Mouse (Mus musculus) spleen, postnatal 4 days (tissue): Measurements from ENCODE around the gene Tubb3.

Experiments used
- DNase-seq, 2 experiments: peaks; one replicate each; pipeline ENCODE4 v3.0.0; 2022; ENCODE audit warnings: low spot score in 2 of 2

Gene Tubb3

DNA sequence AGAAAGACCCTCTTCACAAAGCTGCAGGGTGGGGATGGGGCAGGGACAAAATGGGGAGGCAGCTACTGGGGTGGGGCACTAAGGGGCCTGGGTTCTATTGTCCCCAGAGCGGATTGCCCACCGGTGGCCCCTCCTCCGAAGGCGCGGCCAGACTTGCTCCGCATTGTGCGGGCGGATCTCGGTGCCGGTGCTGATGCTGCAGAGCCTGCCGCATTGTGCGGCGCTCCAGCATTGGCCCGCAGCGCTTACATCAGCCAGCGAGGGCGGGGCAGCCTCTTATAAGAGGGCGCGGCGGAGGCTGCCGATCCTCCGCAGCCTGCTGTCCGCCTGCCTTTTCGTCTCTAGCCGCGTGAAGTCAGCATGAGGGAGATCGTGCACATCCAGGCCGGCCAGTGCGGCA lies at the start of gene Tubb3:
TSS of gene Tubb3 (plus strand) at position 179 of the 400 bp plus-strand sequence.
- peak; percentile 49 to 78 for DNase-seq

DNA sequence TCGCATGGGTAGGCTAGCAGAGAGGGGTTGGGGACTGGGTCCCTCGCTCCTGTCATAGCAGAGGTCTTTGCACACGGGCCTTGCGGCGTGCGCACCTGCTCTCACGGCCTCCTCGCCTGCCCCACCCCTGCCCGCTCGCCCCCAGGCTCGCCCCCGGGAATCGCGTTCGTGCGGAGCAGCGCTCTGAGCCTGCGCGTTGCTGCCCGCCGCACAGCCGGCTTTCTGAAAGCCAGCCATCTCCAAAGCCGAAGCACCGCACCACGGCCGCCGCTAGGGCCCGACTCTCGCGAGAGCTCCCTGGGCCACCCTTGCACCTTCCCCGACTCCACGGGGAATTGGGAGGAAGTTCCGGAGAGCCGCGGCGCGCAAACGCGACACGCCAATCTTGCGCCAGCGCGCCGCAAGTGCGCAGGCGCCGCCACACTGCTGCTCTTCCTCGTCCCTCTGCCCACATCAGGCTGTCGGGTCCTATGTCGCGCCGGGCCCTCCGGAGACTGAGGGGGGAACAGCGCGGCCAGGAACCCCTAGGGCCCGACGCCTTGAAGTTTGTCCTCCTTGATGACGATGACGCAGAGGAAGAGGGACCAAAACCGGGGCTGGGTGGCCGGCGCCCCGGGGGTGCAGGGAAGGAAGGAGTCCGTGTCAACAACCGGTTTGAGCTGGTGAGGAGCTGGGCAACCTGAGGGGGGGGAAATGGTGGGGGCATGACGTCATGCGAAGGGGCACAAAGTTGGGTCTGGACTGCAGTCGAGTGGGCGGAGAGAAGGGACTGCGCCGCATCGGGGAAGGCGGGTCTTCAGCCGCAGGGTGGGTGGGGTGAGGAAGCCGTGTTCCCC lies 37.6 kb upstream of the Tubb3 start, which contains the start of gene Tcf25:
TSS of gene Tcf25 (plus strand) at position 351 of the 836 bp plus-strand sequence.
- DNase-seq, result peak; percentile 93 to 97

DNA sequence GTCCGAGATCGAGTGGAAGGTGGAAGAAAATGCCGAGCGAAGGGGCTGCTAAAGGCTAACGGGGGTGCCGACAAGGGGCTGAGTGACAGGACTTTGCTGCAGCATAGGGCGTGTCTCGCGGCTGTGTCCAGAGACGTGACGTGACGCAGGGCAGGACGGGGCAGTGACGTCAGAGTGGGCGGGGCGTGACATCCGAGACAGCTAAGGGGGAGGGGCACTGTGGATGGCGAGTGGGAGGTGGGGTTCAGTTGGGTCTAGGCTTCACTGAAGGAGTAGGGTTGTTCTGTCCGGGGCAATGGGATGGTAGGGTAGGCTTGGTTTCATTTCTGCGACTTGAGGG lies 37.0 kb upstream of the Tubb3 start:
- peak; percentile 93 to 98 for DNase-seq

DNA sequence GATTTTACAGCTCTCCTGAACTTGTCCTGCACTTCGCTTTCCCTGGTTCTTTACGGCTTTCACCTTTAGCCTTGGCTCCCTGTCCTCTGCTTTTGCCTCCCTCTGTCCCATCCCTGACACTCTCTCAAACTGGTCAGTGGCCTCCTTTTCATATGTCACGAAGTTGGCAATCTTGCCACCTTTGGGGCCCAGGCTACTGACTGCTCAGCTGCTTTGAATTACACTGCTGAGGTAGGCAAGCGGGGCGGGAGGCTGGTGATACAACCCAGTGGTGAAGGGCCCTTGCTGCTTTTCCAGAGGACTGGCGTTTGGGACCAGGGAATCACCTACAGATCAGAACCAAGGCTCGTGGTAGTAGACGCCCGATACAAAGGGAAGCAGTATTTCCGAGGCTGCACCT lies 35.5 kb upstream of the Tubb3 start:
- no peak for DNase-seq

DNA sequence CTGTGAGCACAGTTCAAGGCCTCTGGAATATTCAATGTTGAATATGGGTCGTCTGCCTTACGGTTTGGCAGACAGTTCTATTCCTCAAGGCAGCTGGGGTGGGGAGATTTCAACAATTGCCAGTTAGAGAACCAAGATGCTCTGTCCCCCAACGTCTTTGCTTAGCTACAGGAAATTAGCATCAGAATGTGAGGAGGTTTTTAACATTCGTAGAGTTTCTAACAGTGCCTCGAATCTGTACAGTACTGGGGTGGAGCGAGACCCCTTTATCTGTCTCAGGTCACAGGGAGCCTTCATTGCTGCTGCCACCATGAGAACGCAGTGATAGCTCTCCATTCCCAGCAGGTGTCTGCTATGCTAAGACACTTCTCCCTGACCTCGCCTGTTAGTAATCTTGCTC lies 35.1 kb upstream of the Tubb3 start:
- DNase-seq, result no peak

DNA sequence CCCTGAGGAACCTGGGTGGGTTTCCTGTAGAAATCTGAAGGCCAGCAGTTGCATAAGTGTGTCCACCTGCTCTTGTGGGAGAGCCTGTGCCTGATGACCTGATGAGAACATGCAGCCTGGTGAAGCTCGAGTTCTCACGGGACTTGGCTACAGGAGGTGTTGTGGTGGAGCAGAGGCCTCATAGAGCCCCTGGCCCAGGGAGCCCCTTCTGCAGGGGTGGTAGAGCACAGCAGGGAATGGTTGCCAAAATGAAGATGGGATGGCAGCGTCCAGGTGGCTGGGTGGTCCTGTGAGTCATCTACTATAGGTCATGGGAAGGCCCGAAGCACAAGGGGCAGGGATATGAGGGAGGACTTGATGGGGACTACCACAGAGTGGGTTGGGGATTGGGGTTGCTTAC lies 29.5 kb upstream of the Tubb3 start:
- no peak for DNase-seq

DNA sequence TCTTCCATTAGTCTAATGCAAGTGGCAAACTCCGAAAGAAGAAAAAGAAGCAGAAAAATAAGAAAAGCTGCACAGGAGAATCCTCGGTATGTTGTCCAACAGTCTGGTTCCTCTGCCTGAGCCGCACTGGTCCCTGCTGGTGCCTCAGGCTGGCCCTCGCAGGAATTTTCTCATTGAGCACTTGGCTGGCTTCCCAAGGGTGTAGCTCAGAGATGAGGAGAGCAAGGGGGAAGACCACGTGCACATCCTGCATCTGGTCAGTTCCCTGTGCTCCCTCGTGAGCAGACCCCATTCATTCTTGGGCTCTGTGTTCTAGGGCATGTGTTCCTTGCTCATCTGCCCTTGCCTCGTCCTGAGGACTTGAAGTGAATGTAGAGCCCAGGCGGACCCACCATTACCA lies 28.7 kb upstream of the Tubb3 start:
- no peak for DNase-seq

DNA sequence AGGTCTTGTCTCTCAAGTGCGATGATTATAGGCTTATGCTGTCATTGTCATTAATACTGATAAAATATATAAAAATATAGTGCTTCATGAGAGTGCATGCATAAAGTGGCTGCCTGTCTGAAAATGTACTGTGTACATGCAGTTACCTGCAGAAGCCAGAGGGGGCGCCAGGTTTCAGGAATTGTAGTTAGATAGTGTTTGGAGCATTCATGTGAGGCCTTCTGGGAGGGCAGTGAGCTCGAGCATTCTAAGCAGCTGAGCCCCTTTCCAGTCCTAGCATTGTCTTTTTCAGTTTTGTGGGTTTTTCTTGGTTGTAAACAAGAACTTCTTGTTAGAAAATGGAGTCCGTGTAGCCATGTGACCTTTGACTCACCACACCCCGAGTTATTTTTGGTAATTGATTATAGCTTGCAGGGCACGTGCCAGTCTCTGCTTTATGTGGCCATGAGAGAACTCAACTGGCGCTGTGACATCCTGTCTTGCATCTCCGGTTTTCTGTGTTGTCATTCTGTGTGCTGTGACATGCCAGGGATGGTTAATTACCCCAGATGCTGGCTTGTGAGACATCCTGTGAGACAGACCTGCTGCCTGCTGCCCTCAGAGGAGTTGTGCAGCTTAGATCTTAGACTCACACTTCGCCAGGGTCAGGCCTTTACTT lies 26.2 kb upstream of the Tubb3 start:
- peak in 1 of 2 experiments; percentile 79 for DNase-seq

DNA sequence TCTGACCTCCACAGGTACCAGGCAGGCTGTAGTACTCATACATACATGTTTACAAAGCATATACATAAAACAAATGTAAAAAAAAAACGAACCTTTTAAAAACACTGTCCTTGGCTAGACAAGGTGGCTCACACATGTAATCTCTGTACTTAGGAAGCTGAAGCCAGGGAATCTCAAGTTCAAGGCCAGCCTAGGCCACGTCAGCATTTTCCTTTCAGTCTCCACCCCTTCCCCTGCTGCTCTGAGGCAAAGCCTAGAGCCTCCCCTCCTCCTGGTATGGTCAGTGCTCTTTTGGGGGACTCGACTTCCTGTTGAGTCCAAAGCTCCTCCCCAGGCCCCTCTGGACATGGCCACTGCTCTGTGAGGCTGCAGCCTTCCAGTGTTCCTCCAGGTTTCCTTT lies 24.2 kb upstream of the Tubb3 start:
- DNase-seq, result no peak

DNA sequence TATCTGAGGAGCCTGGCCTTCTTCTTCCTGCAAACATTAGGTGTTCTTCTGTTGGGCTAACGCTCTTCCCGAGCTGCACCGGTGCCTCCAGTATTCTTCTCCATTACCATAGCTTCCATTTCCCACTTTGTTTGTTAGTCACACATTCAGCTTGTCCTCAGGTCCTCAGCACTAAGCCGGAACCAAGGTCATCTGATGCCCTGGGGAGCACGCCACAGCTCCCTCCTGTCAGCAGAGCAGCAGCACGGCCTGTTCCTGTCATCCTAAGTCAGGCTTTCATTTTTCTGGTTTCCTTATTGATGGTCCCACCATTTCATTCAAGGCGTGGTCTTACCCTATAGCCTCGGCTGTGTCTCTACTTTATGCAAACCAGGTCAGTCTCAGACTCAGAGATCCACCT lies 23.4 kb upstream of the Tubb3 start:
- DNase-seq, result no peak

DNA sequence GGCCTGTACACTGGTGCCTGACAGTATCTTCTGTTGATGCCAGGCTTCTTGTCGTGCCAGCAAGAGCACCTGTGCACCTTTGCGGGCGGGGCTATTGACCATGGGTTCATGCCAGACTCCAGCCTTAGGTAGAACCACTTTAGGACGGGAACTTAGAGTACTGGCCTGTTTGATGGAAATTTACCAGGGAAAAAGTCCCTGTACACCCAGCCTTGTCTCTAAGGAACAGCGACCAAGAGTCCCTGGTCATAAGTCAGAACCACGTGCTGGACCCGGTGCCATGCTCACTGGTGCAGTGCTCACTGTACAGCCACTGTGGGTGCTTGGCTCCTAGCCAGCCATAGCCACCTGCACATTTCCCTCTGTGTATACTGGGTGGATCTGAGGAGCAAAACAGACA lies 22.2 kb upstream of the Tubb3 start:
- no peak for DNase-seq

DNA sequence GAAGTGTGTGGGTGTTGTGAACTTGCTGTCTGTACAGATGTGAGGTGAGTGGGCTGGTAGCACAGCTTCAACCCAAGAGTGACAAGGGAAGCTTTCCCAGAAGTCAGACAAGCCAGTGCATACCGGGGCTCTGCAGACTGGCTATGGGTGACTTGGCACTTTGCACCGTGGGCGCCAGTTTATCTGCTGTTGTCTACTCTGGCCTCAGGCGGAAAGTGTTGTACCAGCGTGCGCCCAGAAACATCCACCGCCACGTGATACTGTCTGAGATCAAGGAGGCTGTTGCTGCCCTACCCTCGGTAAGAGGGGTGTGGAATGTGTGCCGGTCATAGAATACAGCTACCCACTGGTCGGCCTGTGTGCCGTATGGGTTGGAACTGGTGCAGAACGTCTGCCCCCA lies 12.9 kb upstream of the Tubb3 start:
- no peak for DNase-seq

DNA sequence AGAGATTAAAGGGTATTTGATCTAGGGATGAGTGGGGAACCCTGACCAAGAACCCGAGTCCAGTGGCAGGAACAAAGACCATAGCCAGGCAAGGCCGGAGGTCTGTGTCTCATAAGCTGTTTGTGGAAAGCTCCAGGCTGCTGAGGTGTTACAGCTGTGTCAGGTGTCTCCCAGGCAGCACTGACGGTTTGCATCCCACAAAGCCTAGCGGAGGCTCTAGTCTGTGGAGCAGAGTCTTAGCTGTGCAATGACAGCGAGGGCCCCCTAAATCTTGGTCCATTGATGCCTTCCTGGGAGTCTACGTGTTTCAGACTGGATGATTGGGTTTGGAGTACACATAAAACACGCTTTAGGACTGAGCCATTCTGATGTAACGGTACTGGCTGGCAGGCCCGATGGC lies 9.3 kb upstream of the Tubb3 start:
- no peak for DNase-seq

DNA sequence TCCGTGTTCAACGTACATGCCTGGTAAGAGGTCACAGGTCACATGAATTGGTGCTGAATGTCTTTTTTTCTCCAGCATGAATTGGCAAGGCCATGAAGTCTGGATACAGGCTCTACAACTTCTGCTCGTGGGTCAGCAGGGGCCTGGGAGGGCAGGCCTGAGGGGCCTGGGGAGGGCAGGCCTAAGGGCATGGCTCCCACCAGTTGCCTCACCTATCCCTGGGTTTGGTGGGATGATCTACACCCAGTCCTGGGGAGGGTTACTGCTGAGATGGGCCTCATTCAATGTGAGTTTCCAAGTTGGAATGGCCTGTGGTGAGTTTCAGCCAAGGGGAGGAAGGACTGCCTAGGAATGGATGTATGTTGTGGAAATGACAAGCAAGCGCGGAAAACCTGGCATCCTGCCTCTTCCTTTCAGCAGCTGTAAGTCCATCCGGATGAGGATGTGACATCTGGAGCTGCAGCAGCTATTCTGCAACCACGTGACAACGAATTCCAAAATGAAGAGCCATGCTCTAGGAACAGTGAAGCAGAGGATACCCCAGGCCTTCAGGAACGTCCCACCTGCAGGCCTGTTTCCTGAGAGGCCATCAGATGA lies 8.4 kb upstream of the Tubb3 start:
- no peak for DNase-seq

DNA sequence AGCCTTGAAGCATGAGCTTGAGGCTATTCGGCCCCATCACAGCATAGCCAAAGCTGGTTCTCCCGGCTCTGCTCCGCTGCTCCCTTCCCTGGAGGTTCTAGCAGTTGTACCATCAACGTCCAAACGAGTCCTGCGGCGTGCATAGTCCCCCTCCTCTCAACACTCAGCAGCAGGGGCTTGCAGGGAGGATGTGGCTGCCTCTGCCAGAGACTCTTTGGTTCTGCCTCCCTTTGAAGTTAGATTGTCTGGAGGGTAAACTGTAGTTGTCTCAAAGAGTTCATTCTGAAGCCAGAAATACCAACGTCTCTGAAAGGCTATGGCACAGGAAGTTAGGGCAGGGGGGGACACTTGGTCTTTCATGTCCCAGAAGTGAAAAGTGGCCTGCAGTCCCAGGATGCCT lies 6.7 kb upstream of the Tubb3 start:
- peak in 1 of 2 experiments; percentile 62 for DNase-seq

DNA sequence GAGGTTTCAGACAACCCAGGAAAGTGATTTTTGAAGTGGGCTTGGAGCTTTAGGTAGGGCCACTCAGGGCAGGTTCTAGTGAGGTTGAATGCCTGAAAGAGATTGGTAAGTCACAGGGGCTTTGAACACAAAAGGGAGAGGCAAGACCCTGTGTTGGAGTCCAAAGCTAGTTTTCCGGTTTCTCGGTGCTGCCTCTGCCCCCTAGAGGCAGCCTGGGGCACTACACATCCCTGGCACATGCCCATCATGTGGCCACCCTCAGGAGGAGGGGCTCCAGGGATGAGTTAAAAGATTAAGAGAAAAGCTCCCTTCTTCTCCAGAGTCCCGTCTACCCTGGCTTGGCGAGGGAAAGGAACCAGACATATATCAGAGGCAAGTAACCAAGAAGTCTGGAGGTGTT lies 4.4 kb upstream of the Tubb3 start, which contains the start of gene Mc1r:
TSS of gene Mc1r (plus strand) at position 322 of the 400 bp plus-strand sequence.
- DNase-seq, result peak; percentile 68 to 87

DNA sequence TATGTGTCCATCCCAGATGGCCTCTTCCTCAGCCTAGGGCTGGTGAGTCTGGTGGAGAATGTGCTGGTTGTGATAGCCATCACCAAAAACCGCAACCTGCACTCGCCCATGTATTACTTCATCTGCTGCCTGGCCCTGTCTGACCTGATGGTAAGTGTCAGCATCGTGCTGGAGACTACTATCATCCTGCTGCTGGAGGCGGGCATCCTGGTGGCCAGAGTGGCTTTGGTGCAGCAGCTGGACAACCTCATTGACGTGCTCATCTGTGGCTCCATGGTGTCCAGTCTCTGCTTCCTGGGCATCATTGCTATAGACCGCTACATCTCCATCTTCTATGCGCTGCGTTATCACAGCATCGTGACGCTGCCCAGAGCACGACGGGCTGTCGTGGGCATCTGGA lies 3.6 kb upstream of the Tubb3 start:
- no peak for DNase-seq

DNA sequence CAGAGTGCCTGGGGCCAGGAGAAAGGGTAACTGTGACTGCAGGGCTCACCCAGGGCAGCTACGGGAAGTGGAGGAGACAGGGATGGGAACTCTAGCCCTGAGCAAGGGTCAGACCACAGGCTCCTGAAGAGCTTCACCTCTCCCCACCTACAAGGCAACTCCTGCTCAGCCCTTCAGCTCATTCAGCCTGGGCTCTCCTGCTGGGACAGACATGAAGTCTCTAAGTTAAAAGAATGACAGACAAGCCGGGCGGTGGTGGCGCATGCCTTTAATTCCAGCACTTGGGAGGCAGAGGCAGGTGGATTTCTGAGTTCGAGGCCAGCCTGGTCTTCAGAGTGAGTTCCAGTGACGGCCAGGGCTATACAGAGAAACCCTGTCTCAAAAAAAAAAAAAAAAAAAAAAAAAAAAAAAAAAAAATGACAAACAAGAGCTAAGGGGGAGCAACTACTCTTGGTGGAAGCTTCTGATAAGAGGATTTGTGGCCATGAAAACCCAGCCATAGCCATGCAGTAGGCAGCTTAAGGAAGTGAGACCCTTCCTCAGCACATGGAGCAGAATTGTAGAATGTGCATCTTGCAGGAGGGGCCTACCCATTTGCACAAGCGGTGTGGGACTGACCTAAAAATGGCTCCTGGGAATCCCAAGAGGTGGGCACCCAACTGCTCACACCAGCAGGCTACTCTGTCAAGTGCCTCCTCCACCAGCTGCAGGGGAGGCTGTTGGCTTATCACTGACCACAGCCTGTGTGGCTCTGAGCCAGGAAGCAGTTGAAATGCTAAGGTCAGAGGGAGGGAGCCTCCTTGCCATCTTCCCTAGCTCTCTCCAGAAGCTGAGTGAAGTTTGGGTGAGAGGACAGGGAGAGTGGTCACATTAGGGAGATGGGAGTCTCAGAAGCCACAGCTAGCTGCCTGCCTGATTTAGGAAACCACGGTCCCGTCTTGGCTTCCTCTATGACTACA lies 2.4 kb upstream of the Tubb3 start:
- DNase-seq, result peak; percentile 70 to 78

DNA sequence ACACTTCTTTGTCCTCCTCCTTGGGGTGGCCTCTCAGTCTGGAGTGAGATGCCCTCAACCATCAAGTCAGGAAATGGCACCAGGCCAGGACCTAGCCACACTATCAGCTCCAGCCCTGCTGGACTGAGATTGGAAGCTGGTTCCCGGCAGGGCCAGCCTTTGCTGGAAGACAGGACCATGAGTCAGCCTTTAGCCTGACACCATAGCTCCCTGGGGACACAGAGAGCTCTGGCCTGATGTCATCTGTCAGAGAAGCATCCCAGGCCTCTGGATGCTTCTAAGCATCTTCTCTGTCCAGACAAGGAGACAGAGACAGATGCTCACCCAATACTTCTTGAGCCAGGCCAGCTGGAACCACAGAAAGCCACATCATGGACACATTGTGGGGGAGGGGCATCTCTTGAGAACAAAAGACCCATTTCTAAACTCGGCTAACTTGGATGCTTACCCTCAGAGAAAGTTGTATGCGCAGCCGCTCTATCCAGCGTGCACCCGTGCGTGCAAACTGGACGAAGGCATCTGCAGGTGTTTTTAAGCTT lies 1.1 kb upstream of the Tubb3 start:
- peak; percentile 57 to 75 for DNase-seq

DNA sequence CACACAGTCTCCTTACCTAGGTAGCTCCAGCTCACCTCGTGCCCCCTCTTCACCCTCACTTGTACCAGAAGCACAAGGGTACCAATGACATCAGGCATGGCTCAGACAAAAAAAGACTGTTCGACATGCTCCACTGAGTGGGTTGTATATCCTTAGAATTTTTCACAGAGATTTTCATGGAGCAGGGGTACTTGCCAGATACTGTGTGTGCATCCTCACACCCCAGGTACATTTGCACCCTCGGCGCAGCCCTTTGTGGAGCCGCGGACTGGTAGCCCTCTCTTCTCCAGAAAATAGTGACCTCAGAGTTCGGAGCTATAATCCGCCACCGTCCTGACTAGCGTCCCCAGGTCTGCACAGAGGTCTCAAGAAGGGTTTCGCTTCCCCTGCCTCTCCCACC lies 436 bp upstream of the Tubb3 start:
- peak in 1 of 2 experiments; percentile 62 for DNase-seq

DNA sequence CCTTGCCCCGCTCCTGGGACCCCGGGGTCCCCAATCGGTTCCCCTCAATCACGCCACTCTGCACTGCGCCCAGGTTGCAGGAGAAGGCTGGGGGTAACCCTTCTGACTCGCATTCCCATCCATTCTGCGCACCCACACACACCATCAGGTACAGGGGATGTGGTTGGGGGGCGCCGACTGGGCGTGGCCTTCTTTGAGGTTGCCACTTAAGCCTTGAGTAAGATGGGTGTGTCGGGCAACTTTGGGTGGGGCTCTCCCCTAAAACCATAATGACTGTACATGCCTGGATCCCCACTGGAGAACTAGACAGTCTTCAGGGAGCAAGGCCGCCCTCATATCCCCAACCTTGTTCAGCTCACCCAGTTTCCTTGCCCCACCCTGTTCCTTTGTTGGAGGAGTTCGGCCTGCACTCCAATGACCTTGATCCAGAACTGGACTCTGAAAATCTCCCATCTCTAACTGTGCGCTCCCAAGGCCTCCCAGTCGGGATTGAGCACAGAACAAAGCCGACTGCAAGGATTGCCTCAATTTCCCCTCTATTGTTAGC lies 630 bp downstream of the Tubb3 start:
- DNase-seq, result no peak
